Mouse (Mus musculus): ENCODE results near the gene Hmcn1. TPM values are rescaled to one million over a fixed set of nuclear protein-coding genes. Genes with fewer than 3 reads are reported as not detected.

Gene Hmcn1
- total and polyA plus RNA-seq, 2 experiments: 1.0 to 2.7 TPM

DNA sequence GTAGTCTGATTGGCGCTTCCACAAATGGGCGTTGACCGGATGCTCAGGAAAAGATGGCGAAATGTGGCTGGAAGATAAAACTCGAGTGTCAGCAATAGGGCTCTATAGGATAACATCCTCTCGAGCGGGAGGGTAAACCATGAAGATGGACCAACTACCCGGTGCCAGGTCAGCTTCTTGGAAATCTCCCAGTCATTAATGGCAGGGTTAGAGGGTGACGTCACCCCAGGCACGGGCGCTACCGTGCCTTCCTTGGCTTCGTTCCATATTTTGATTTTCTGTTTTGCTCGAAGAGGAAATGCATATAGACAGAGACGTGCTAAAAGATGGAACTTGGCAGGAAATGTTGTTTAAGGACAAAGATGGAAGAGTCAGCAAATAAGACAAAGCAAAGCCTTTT, 312.2 kb downstream of the Hmcn1 start:
- no peaks in the 10 kb centered on the region for H3K36me3 ChIP-seq (ENCODE audit: control insufficient read depth, insufficient read depth, low read length)
- H3K79me2 ChIP-seq (ENCODE audit: control insufficient read depth, insufficient read depth, low read length): no peaks in the 10 kb centered on the region
- H3K4me3 ChIP-seq (ENCODE audit: insufficient read depth, low read depth, low read length): no peak overlapping the region
- WGBS: 45% methylated on average over 15 of the region's 15 CpGs
- no peaks in the 10 kb centered on the region for H3K27me3 ChIP-seq (ENCODE audit: control insufficient read depth, insufficient read depth, low read length)
- H3K9ac ChIP-seq (ENCODE audit: low read depth, low read length): no peak overlapping the region
- DNase-seq (ENCODE audit: extremely low read depth, low read depth, low spot score): no peak
- TF ChIP-seq CTCF (IDR thresholded peaks at IDR 0.05; ENCODE audit: low read depth, low read length) (no peak), POLR2A (IDR thresholded peaks at IDR 0.05; ENCODE audit: extremely low read depth, insufficient read depth, low read length) (no peak)
- no peak overlapping the region for H3K27ac ChIP-seq (replicated peaks; ENCODE audit: insufficient read depth, low read depth, low read length)
- H3K4me1 ChIP-seq (ENCODE audit: control insufficient read depth, insufficient read depth, low read length): no peaks in the 10 kb centered on the region

DNA sequence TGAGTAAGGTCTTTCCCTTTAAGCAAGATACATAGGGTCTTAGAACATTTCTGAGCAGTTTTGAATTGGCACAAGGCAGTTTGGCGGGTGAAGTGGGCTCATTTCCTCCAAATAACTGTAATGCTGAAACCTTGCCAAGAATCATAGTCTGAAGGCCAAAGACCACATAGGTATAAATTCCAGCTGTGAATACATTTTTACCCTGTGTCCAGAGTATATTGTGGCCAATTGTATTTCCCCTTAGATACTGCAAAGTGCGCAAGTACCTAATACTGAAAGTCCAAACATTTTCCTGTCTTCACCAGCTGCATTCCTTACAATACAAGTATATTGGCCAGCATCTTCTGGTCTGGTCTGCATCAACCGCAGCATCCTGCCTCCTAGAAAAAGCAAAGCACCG, 312.9 kb downstream of the Hmcn1 start:
- Histone ChIP-seq H3K27me3 (ENCODE audit: control insufficient read depth, insufficient read depth, low read length) (no peaks in the 10 kb centered on the region), H3K79me2 (ENCODE audit: control insufficient read depth, insufficient read depth, low read length) (no peaks in the 10 kb centered on the region), H3K4me1 (ENCODE audit: control insufficient read depth, insufficient read depth, low read length) (no peaks in the 10 kb centered on the region), H3K4me3 (ENCODE audit: insufficient read depth, low read depth, low read length) (no peak overlapping the region), H3K36me3 (ENCODE audit: control insufficient read depth, insufficient read depth, low read length) (no peaks in the 10 kb centered on the region), H3K9ac (ENCODE audit: low read depth, low read length) (no peak overlapping the region), H3K27ac (replicated peaks; ENCODE audit: insufficient read depth, low read depth, low read length) (no peak overlapping the region)
- DNase-seq (ENCODE audit: extremely low read depth, low read depth, low spot score): no peak
- 87% methylated on average over 4 of the region's 4 CpGs for WGBS
- TF ChIP-seq CTCF (IDR thresholded peaks at IDR 0.05; ENCODE audit: low read depth, low read length): no peak
- no peak for TF ChIP-seq POLR2A (IDR thresholded peaks at IDR 0.05; ENCODE audit: extremely low read depth, insufficient read depth, low read length)

DNA sequence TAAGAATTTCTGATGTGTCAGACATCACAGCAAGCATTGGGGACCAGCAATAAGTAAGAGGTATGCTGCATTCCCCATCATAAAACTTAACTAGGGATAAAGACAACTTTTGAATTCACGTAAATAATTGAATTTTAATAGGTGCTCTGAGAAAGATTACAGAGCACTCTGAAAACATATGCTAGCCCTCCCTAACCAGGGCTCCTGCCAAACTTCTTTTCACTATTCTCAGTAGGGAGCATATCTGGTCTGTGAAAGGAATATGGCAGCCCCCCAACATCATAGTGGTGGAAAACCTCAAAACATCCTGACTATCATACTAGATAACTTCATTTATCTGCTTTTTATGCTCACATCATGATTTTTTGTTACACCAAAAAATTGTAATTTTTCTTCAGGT, 347.9 kb downstream of the Hmcn1 start:
- Histone ChIP-seq H3K4me3 (ENCODE audit: insufficient read depth, low read depth, low read length) (no peak overlapping the region), H3K9ac (ENCODE audit: low read depth, low read length) (no peak overlapping the region), H3K36me3 (ENCODE audit: control insufficient read depth, insufficient read depth, low read length) (no peaks in the 10 kb centered on the region), H3K4me1 (ENCODE audit: control insufficient read depth, insufficient read depth, low read length) (no peaks in the 10 kb centered on the region), H3K27me3 (ENCODE audit: control insufficient read depth, insufficient read depth, low read length) (no peaks in the 10 kb centered on the region), H3K79me2 (ENCODE audit: control insufficient read depth, insufficient read depth, low read length) (no peaks in the 10 kb centered on the region), H3K27ac (replicated peaks; ENCODE audit: insufficient read depth, low read depth, low read length) (no peak overlapping the region)
- WGBS: 95% methylated on average over 1 of the region's 1 CpGs
- TF ChIP-seq CTCF (IDR thresholded peaks at IDR 0.05; ENCODE audit: low read depth, low read length) (no peak), POLR2A (IDR thresholded peaks at IDR 0.05; ENCODE audit: extremely low read depth, insufficient read depth, low read length) (no peak)
- DNase-seq (ENCODE audit: extremely low read depth, low read depth, low spot score): no peak

- H3K27me3 ChIP-seq (ENCODE audit: control insufficient read depth, insufficient read depth, low read length): no peaks in the 10 kb centered on the region
- 68% methylated on average over 6 of the region's 6 CpGs for WGBS
- H3K9ac ChIP-seq (ENCODE audit: low read depth, low read length): no peak overlapping the region
- TF ChIP-seq CTCF (IDR thresholded peaks at IDR 0.05; ENCODE audit: low read depth, low read length) (no peak), POLR2A (IDR thresholded peaks at IDR 0.05; ENCODE audit: extremely low read depth, insufficient read depth, low read length) (no peak)
- no peak overlapping the region for H3K4me3 ChIP-seq (ENCODE audit: insufficient read depth, low read depth, low read length)
- no peaks in the 10 kb centered on the region for H3K79me2 ChIP-seq (ENCODE audit: control insufficient read depth, insufficient read depth, low read length)
- H3K36me3 ChIP-seq (ENCODE audit: control insufficient read depth, insufficient read depth, low read length): no peaks in the 10 kb centered on the region
- DNase-seq (ENCODE audit: extremely low read depth, low read depth, low spot score): no peak
- H3K4me1 ChIP-seq (ENCODE audit: control insufficient read depth, insufficient read depth, low read length): no peaks in the 10 kb centered on the region
- no peak overlapping the region for H3K27ac ChIP-seq (replicated peaks; ENCODE audit: insufficient read depth, low read depth, low read length)
Measured at GRCm38 (mm10) chr1:150639522-150639921, 353.7 kb downstream of the Hmcn1 start.

DNA sequence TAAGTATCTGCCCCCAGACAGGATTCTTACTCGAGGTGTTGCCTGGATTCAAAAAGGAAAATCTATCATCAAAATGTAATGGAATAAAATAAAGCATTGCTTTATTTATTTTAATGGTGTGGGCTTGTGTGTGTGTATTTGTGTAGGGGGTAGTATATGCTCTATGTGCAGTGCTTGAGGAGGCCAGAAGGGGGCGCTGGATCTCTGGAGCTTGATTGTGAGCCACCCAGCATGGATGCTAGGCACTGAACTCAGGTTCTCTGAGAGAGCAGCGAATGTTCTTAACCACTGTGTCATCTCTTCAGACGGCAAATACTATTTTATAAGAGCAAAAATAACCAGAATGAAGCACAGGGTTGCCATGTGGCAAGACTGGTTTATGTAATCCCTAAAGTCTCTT, 360.7 kb downstream of the Hmcn1 start:
- no peak for DNase-seq (ENCODE audit: extremely low read depth, low read depth, low spot score)
- H3K4me1 ChIP-seq (ENCODE audit: control insufficient read depth, insufficient read depth, low read length): no peaks in the 10 kb centered on the region
- H3K27me3 ChIP-seq (ENCODE audit: control insufficient read depth, insufficient read depth, low read length): no peaks in the 10 kb centered on the region
- no peaks in the 10 kb centered on the region for H3K79me2 ChIP-seq (ENCODE audit: control insufficient read depth, insufficient read depth, low read length)
- H3K27ac ChIP-seq (replicated peaks; ENCODE audit: insufficient read depth, low read depth, low read length): no peak overlapping the region
- no peak overlapping the region for H3K9ac ChIP-seq (ENCODE audit: low read depth, low read length)
- 68% methylated on average over 4 of the region's 4 CpGs for WGBS
- TF ChIP-seq CTCF (IDR thresholded peaks at IDR 0.05; ENCODE audit: low read depth, low read length) (peak; percentile 49), POLR2A (IDR thresholded peaks at IDR 0.05; ENCODE audit: extremely low read depth, insufficient read depth, low read length) (no peak)
- H3K36me3 ChIP-seq (ENCODE audit: control insufficient read depth, insufficient read depth, low read length): no peaks in the 10 kb centered on the region
- H3K4me3 ChIP-seq (ENCODE audit: insufficient read depth, low read depth, low read length): no peak overlapping the region

DNA sequence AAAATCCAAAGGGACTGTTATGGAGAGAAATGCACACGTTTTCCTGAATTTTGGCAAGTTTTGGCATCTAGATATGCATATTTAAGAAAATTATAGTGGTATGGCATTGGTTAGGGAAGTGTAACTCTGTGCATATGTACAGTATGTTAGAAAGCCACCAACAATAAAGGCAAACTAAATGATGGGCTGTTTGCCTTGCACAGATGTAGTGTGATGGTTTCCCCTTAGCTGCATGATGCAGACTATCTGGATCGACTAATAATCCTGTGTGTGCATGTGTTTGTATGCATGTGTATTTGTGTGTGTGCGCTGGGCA, 361.4 kb downstream of the Hmcn1 start:
- Histone ChIP-seq H3K27me3 (ENCODE audit: control insufficient read depth, insufficient read depth, low read length) (no peaks in the 10 kb centered on the region), H3K36me3 (ENCODE audit: control insufficient read depth, insufficient read depth, low read length) (no peaks in the 10 kb centered on the region), H3K4me1 (ENCODE audit: control insufficient read depth, insufficient read depth, low read length) (no peaks in the 10 kb centered on the region), H3K79me2 (ENCODE audit: control insufficient read depth, insufficient read depth, low read length) (no peaks in the 10 kb centered on the region), H3K4me3 (ENCODE audit: insufficient read depth, low read depth, low read length) (no peak overlapping the region), H3K9ac (ENCODE audit: low read depth, low read length) (no peak overlapping the region), H3K27ac (replicated peaks; ENCODE audit: insufficient read depth, low read depth, low read length) (no peak overlapping the region)
- DNase-seq (ENCODE audit: extremely low read depth, low read depth, low spot score): no peak
- TF ChIP-seq CTCF (IDR thresholded peaks at IDR 0.05; ENCODE audit: low read depth, low read length) (no peak), POLR2A (IDR thresholded peaks at IDR 0.05; ENCODE audit: extremely low read depth, insufficient read depth, low read length) (no peak)
- WGBS: 88% methylated on average over 3 of the region's 3 CpGs
